Mouse (Mus musculus): ENCODE measurements around the gene Prdm5. TPM values are rescaled to one million over a fixed set of nuclear protein-coding genes. Genes with fewer than 3 reads are reported as not detected.

Gene Prdm5
- polyA plus RNA-seq, 1 experiment from 2014 or later, result 19.5 TPM

- Histone ChIP-seq H3K9me3 (replicated peaks) (no peaks in the 10 kb centered on the region), H3K4me3 (no peak overlapping the region), H3K36me3 (peaks cover 7% of the 10 kb centered on the region), H3K4me1 (no peaks in the 10 kb centered on the region), H3K27ac (no peak overlapping the region), H3K27me3 (ENCODE audit: low read depth, poor library complexity, severe bottlenecking) (no peaks in the 10 kb centered on the region)
- WGBS, result 89% methylated on average over 5 of the region's 5 CpGs
- DNase-seq (ENCODE audit: low spot score), result no peak
Measured at GRCm38 (mm10) chr6:65915421-65915820, 136.6 kb downstream of the Prdm5 start.

GRCm38 (mm10) chr6:65921703-65922102 lies 142.9 kb downstream of the Prdm5 start:
- no peaks in the 10 kb centered on the region for H3K36me3 ChIP-seq
- WGBS, result 88% methylated on average over 3 of the region's 3 CpGs
- no peaks in the 10 kb centered on the region for H3K9me3 ChIP-seq (replicated peaks)
- H3K27me3 ChIP-seq (ENCODE audit: low read depth, poor library complexity, severe bottlenecking), result no peaks in the 10 kb centered on the region
- H3K4me1 ChIP-seq, result peaks cover 39% of the 10 kb centered on the region
- no peak for DNase-seq (ENCODE audit: low spot score)
- H3K27ac ChIP-seq, result no peak overlapping the region
- no peak overlapping the region for H3K4me3 ChIP-seq

DNA sequence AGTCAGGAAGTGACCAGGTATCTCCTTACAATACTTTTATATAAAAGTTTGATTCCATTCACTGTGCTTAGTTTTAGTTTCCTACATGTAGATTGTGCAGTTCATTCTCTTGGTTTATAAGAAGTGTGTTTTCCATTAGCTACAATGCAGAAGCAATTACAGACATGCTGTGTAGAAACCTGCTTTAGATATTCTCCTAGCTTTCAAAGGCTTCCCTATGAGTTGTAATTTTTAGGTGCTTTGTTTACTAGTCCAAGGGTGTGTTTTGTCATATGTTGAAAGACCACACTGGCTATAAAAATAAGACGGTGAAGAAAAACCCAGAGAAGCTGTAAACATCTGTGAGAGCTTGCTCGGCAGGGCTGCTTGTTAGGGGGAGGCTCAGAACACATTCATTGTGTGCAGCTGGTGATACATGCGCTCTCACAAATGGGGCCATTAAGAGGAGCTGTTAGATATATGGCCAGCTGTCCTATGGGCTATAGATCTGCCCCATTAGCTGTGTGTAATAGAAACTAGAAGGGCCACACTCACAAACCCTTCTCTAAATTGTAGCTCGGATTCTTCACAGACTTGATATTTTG lies 144.8 kb downstream of the Prdm5 start:
- 24% methylated on average over 4 of the region's 4 CpGs for WGBS
- DNase-seq (ENCODE audit: low spot score), result peak; percentile 45
- Histone ChIP-seq H3K4me3 (no peak overlapping the region; the same call in 1 of the 2 replicates), H3K27ac (peak overlapping the region; percentile 75), H3K27me3 (ENCODE audit: low read depth, poor library complexity, severe bottlenecking) (no peaks in the 10 kb centered on the region), H3K4me1 (peaks cover 39% of the 10 kb centered on the region), H3K9me3 (replicated peaks) (no peaks in the 10 kb centered on the region), H3K36me3 (no peaks in the 10 kb centered on the region)

GRCm38 (mm10) chr6:65925737-65926333 lies 147.0 kb downstream of the Prdm5 start:
- DNase-seq (ENCODE audit: low spot score), result no peak
- peaks cover 36% of the 10 kb centered on the region for H3K4me1 ChIP-seq

DNA sequence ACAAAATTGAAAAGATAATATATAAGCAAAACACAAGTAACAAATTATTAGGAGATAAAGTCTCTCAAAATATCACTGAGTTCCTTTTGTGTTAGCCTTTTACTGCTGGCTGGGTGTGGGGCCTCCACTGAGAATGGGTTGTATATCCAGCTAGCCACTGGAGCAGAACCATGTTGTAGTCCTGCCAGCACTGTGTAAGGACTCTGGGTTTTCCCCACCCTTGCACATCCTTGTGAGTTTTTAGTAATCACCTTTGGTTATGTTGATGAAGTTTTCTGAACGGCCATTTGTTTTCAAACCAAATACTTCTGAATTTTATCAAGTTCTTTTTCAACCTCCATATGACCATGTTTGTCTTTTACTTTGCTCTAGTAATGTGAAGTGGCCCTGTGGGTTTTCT lies 151.7 kb downstream of the Prdm5 start:
- peaks cover 6% of the 10 kb centered on the region for H3K4me1 ChIP-seq
- DNase-seq (ENCODE audit: low spot score), result no peak
- 93% methylated on average over 1 of the region's 1 CpGs for WGBS
- no peak overlapping the region for H3K27ac ChIP-seq
- H3K27me3 ChIP-seq (ENCODE audit: low read depth, poor library complexity, severe bottlenecking), result no peaks in the 10 kb centered on the region
- no peaks in the 10 kb centered on the region for H3K9me3 ChIP-seq (replicated peaks)
- H3K36me3 ChIP-seq, result peaks cover 11% of the 10 kb centered on the region; the same call in 1 of the 2 replicates
- no peak overlapping the region for H3K4me3 ChIP-seq

More at GRCm38 (mm10) chr6:65925737-65926333, 147.0 kb downstream of the Prdm5 start:
- H3K27ac ChIP-seq, result no peak overlapping the region
- peaks cover 6% of the 10 kb centered on the region; the same call in 1 of the 2 replicates for H3K36me3 ChIP-seq
- H3K9me3 ChIP-seq (replicated peaks), result no peaks in the 10 kb centered on the region
- WGBS, result 82% methylated on average over 3 of the region's 3 CpGs
- no peak overlapping the region for H3K4me3 ChIP-seq
- H3K27me3 ChIP-seq (ENCODE audit: low read depth, poor library complexity, severe bottlenecking), result no peaks in the 10 kb centered on the region

- no peaks in the 10 kb centered on the region; the same call in 1 of the 2 replicates for H3K4me1 ChIP-seq
- no peaks in the 10 kb centered on the region for H3K27me3 ChIP-seq (ENCODE audit: low read depth, poor library complexity, severe bottlenecking)
- H3K27ac ChIP-seq, result no peak overlapping the region
- H3K9me3 ChIP-seq (replicated peaks), result no peaks in the 10 kb centered on the region
- WGBS, result 81% methylated on average over 1 of the region's 1 CpGs
- H3K36me3 ChIP-seq, result peaks cover 15% of the 10 kb centered on the region
- no peak for DNase-seq (ENCODE audit: low spot score)
- H3K4me3 ChIP-seq, result no peak overlapping the region
Measured at GRCm38 (mm10) chr6:65932776-65933175, 154.0 kb downstream of the Prdm5 start.

- H3K27ac ChIP-seq, result no peak overlapping the region
- H3K9me3 ChIP-seq (replicated peaks), result no peaks in the 10 kb centered on the region
- no peaks in the 10 kb centered on the region for H3K27me3 ChIP-seq (ENCODE audit: low read depth, poor library complexity, severe bottlenecking)
- WGBS, result 57% methylated on average over 4 of the region's 4 CpGs
- H3K4me3 ChIP-seq, result no peak overlapping the region
- DNase-seq (ENCODE audit: low spot score), result no peak
- no peaks in the 10 kb centered on the region; the same call in 1 of the 2 replicates for H3K4me1 ChIP-seq
- peaks cover 15% of the 10 kb centered on the region for H3K36me3 ChIP-seq
Measured at GRCm38 (mm10) chr6:65933177-65933576, 154.4 kb downstream of the Prdm5 start.

GRCm38 (mm10) chr6:65935566-65936281 lies 156.9 kb downstream of the Prdm5 start:
- DNase-seq (ENCODE audit: low spot score), result no peak
- no peak overlapping the region for H3K4me3 ChIP-seq
- no peak overlapping the region for H3K27ac ChIP-seq
- no peaks in the 10 kb centered on the region for H3K4me1 ChIP-seq
- H3K9me3 ChIP-seq (replicated peaks), result no peaks in the 10 kb centered on the region
- H3K27me3 ChIP-seq (ENCODE audit: low read depth, poor library complexity, severe bottlenecking), result no peaks in the 10 kb centered on the region
- 93% methylated on average over 7 of the region's 7 CpGs for WGBS
- peaks cover 9% of the 10 kb centered on the region for H3K36me3 ChIP-seq

DNA sequence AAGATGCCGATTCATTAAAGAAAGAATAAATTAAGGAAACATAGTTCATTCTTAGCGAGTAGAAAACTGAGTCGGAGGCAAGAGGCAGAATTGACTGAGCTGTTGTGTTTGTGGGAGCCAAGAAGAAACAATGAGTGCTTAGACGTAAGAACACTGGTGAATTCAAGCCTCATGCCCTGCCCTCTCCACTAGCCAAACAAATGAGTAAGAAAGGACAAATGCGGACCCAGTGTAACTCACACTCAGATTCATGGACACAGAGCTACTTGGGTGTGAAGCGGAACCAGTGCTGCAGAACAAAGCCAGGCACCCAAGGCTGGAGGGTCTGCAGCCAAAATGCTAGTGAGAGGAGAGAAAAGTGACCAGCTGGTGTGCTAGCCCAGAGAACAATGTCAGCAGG lies 171.7 kb downstream of the Prdm5 start:
- DNase-seq (ENCODE audit: low spot score), result no peak
- H3K27ac ChIP-seq, result no peak overlapping the region
- no peak overlapping the region for H3K4me3 ChIP-seq
- no peaks in the 10 kb centered on the region for H3K9me3 ChIP-seq (replicated peaks)
- 90% methylated on average over 6 of the region's 6 CpGs for WGBS
- H3K27me3 ChIP-seq (ENCODE audit: low read depth, poor library complexity, severe bottlenecking), result no peaks in the 10 kb centered on the region
- no peaks in the 10 kb centered on the region for H3K36me3 ChIP-seq
- H3K4me1 ChIP-seq, result no peaks in the 10 kb centered on the region

DNA sequence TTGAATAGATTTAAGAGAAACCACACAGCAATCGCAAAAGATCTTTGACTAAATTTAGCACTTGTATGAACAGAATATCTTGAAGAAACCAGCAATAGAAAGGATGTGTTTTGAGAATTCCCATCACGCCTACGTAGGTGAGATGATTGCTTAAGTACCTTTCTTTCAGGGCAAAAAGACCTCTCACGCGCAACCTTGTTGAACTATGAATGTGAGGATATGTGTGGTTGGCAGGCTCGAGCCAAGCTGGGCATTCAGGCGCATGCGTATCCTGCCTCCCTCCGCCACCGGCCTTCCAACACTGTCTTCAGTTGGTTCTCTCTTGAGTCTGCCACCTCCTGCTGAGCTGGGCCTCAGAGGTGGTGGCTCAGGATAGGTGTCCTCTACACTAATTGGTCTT lies 173.5 kb downstream of the Prdm5 start, which contains the start of gene 4930544G11Rik:
TSS of gene 4930544G11Rik (plus strand) at position 301 of the 400 bp plus-strand sequence.
- no peaks in the 10 kb centered on the region for H3K36me3 ChIP-seq
- no peaks in the 10 kb centered on the region for H3K9me3 ChIP-seq (replicated peaks)
- H3K27me3 ChIP-seq (ENCODE audit: low read depth, poor library complexity, severe bottlenecking), result no peaks in the 10 kb centered on the region
- H3K4me1 ChIP-seq, result no peaks in the 10 kb centered on the region
- WGBS, result 97% methylated on average over 10 of the region's 10 CpGs
- DNase-seq (ENCODE audit: low spot score), result no peak
- no peak within 1 kb of the TSS for H3K27ac ChIP-seq
- H3K4me3 ChIP-seq, result no peak within 1 kb of the TSS

- H3K36me3 ChIP-seq, result no peaks in the 10 kb centered on the region
- H3K27me3 ChIP-seq (ENCODE audit: low read depth, poor library complexity, severe bottlenecking), result no peaks in the 10 kb centered on the region
- H3K4me3 ChIP-seq, result no peak overlapping the region
- DNase-seq (ENCODE audit: low spot score), result no peak
- peaks cover 17% of the 10 kb centered on the region for H3K4me1 ChIP-seq
- WGBS, result 58% methylated on average over 6 of the region's 6 CpGs
- no peaks in the 10 kb centered on the region for H3K9me3 ChIP-seq (replicated peaks)
- 0 out of 2 replicates have a peak overlapping the region, but pooled peaks have one; percentile 14 for H3K27ac ChIP-seq
Measured at GRCm38 (mm10) chr6:65969386-65970111, 190.8 kb downstream of the Prdm5 start.

- no peak for DNase-seq (ENCODE audit: low spot score)
- no peak overlapping the region for H3K4me3 ChIP-seq
- H3K36me3 ChIP-seq, result no peaks in the 10 kb centered on the region
- WGBS, result 88% methylated on average over 9 of the region's 9 CpGs
- no peaks in the 10 kb centered on the region for H3K9me3 ChIP-seq (replicated peaks)
- no peak overlapping the region for H3K27ac ChIP-seq
- H3K27me3 ChIP-seq (ENCODE audit: low read depth, poor library complexity, severe bottlenecking), result no peaks in the 10 kb centered on the region
- H3K4me1 ChIP-seq, result peaks cover 17% of the 10 kb centered on the region
Measured at GRCm38 (mm10) chr6:65970410-65970809, 191.6 kb downstream of the Prdm5 start.
